Mouse (Mus musculus): ENCODE data around the gene 0610037L13Rik. TPM values are rescaled to one million over a fixed set of nuclear protein-coding genes. Genes with fewer than 3 reads are reported as not detected.
A peak's percentile ranks its signal among the peaks of the same experiment; 100 is the strongest.

0610037L13Rik gene
- total and polyA plus RNA-seq, 2 experiments from 2014 or later: 40.5 to 94.7 TPM

- H3K4me1 ChIP-seq (ENCODE audit: insufficient read depth, low read length): no peaks in the 10 kb centered on the region
- 56% methylated on average over 4 of the region's 4 CpGs for WGBS
- no peak overlapping the region for H3K27ac ChIP-seq (ENCODE audit: low read depth, low read length)
- ATAC-seq (ENCODE audit: low FRiP score): no peak
- no peak for DNase-seq (ENCODE audit: low spot score)
- H3K27me3 ChIP-seq (ENCODE audit: insufficient read depth, low read length): no peaks in the 10 kb centered on the region
- H3K4me2 ChIP-seq (ENCODE audit: low read depth, low read length, poor library complexity, severe bottlenecking): no peak overlapping the region
- H3K4me3 ChIP-seq (ENCODE audit: low read depth, low read length): no peak overlapping the region
- TF ChIP-seq CTCF (IDR thresholded peaks at IDR 0.05): no peak
- no peaks in the 10 kb centered on the region for H3K9me3 ChIP-seq (ENCODE audit: low read length)
- H3K36me3 ChIP-seq (ENCODE audit: insufficient read depth, low read length): no peaks in the 10 kb centered on the region
- no peak overlapping the region; the same call in 1 of the 2 replicates for H3K9ac ChIP-seq (replicated peaks; ENCODE audit: low read length, poor library complexity, severe bottlenecking)
These were observed 32.3 kb downstream of the 0610037L13Rik start for GRCm38 (mm10) chr4:107921952-107922351.

- Histone ChIP-seq H3K4me2 (ENCODE audit: low read depth, low read length, poor library complexity, severe bottlenecking) (peak within 1 kb of the TSS; percentile 65), H3K9ac (replicated peaks; ENCODE audit: low read length, poor library complexity, severe bottlenecking) (peak within 1 kb of the TSS; percentile 70), H3K4me3 (ENCODE audit: low read depth, low read length) (peak within 1 kb of the TSS; percentile 65), H3K36me3 (ENCODE audit: insufficient read depth, low read length) (no peaks in the 10 kb centered on the region), H3K9me3 (ENCODE audit: low read length) (no peaks in the 10 kb centered on the region), H3K27ac (ENCODE audit: low read depth, low read length) (0 out of 2 replicates have a peak within 1 kb of the TSS, but pooled peaks have one; percentile 57), H3K27me3 (ENCODE audit: insufficient read depth, low read length) (no peaks in the 10 kb centered on the region), H3K4me1 (ENCODE audit: insufficient read depth, low read length) (no peaks in the 10 kb centered on the region)
- WGBS: 1% methylated on average over 38 of the region's 38 CpGs
- DNase-seq (ENCODE audit: low spot score): peak; percentile 92
- peak; percentile 47 for TF ChIP-seq CTCF (IDR thresholded peaks at IDR 0.05)
- peak; percentile 88 for ATAC-seq (ENCODE audit: low FRiP score)
These were observed 33.7 kb downstream of the 0610037L13Rik start, which contains the start of gene Cpt2 for GRCm38 (mm10) chr4:107923145-107923802. Gene Cpt2 (minus strand): TSS chr4:107923610.

- peak overlapping the region; percentile 65 for H3K4me2 ChIP-seq (ENCODE audit: low read depth, low read length, poor library complexity, severe bottlenecking)
- TF ChIP-seq CTCF (IDR thresholded peaks at IDR 0.05): no peak
- ATAC-seq (ENCODE audit: low FRiP score): peak; percentile 58; the same call in 1 of the 2 replicates
These were observed 34.2 kb downstream of the 0610037L13Rik start for GRCm38 (mm10) chr4:107923803-107924194.

GRCm38 (mm10) chr4:107928269-107928668 is 38.7 kb downstream of the 0610037L13Rik start:
- no peak for DNase-seq (ENCODE audit: low spot score)
- TF ChIP-seq CTCF (IDR thresholded peaks at IDR 0.05): no peak
- Histone ChIP-seq H3K9ac (replicated peaks; ENCODE audit: low read length, poor library complexity, severe bottlenecking) (no peak overlapping the region), H3K4me3 (ENCODE audit: low read depth, low read length) (no peak overlapping the region), H3K4me1 (ENCODE audit: insufficient read depth, low read length) (no peaks in the 10 kb centered on the region), H3K36me3 (ENCODE audit: insufficient read depth, low read length) (no peaks in the 10 kb centered on the region), H3K27me3 (ENCODE audit: insufficient read depth, low read length) (no peaks in the 10 kb centered on the region), H3K9me3 (ENCODE audit: low read length) (no peaks in the 10 kb centered on the region), H3K27ac (ENCODE audit: low read depth, low read length) (no peak overlapping the region), H3K4me2 (ENCODE audit: low read depth, low read length, poor library complexity, severe bottlenecking) (no peak overlapping the region)
- WGBS: 70% methylated on average over 2 of the region's 2 CpGs
- no peak for ATAC-seq (ENCODE audit: low FRiP score)

More at GRCm38 (mm10) chr4:107923803-107924194, 34.2 kb downstream of the 0610037L13Rik start:
- no peak for DNase-seq (ENCODE audit: low spot score)
- H3K9ac ChIP-seq (replicated peaks; ENCODE audit: low read length, poor library complexity, severe bottlenecking): 0 out of 2 replicates have a peak overlapping the region, but pooled peaks have one; percentile 70
- H3K36me3 ChIP-seq (ENCODE audit: insufficient read depth, low read length): no peaks in the 10 kb centered on the region
- no peaks in the 10 kb centered on the region for H3K4me1 ChIP-seq (ENCODE audit: insufficient read depth, low read length)
- no peak overlapping the region for H3K27ac ChIP-seq (ENCODE audit: low read depth, low read length)
- H3K9me3 ChIP-seq (ENCODE audit: low read length): no peaks in the 10 kb centered on the region
- H3K27me3 ChIP-seq (ENCODE audit: insufficient read depth, low read length): no peaks in the 10 kb centered on the region
- 42% methylated on average over 7 of the region's 7 CpGs for WGBS
- peak overlapping the region; percentile 65 for H3K4me3 ChIP-seq (ENCODE audit: low read depth, low read length)

GRCm38 (mm10) chr4:107928726-107929125 is 39.1 kb downstream of the 0610037L13Rik start:
- Histone ChIP-seq H3K27ac (ENCODE audit: low read depth, low read length) (no peak overlapping the region), H3K4me2 (ENCODE audit: low read depth, low read length, poor library complexity, severe bottlenecking) (no peak overlapping the region), H3K9me3 (ENCODE audit: low read length) (no peaks in the 10 kb centered on the region), H3K27me3 (ENCODE audit: insufficient read depth, low read length) (no peaks in the 10 kb centered on the region), H3K4me1 (ENCODE audit: insufficient read depth, low read length) (no peaks in the 10 kb centered on the region), H3K4me3 (ENCODE audit: low read depth, low read length) (no peak overlapping the region), H3K36me3 (ENCODE audit: insufficient read depth, low read length) (no peaks in the 10 kb centered on the region), H3K9ac (replicated peaks; ENCODE audit: low read length, poor library complexity, severe bottlenecking) (no peak overlapping the region)
- ATAC-seq (ENCODE audit: low FRiP score) (no peak), DNase-seq (ENCODE audit: low spot score) (no peak)
- TF ChIP-seq CTCF (IDR thresholded peaks at IDR 0.05): no peak
- WGBS: 92% methylated on average over 2 of the region's 2 CpGs

- Histone ChIP-seq H3K27ac (ENCODE audit: low read depth, low read length) (no peak overlapping the region), H3K9me3 (ENCODE audit: low read length) (no peaks in the 10 kb centered on the region), H3K4me1 (ENCODE audit: insufficient read depth, low read length) (no peaks in the 10 kb centered on the region), H3K9ac (replicated peaks; ENCODE audit: low read length, poor library complexity, severe bottlenecking) (no peak overlapping the region), H3K4me2 (ENCODE audit: low read depth, low read length, poor library complexity, severe bottlenecking) (no peak overlapping the region), H3K27me3 (ENCODE audit: insufficient read depth, low read length) (no peaks in the 10 kb centered on the region), H3K36me3 (ENCODE audit: insufficient read depth, low read length) (no peaks in the 10 kb centered on the region), H3K4me3 (ENCODE audit: low read depth, low read length) (no peak overlapping the region)
- peak; percentile 18 for DNase-seq (ENCODE audit: low spot score)
- TF ChIP-seq CTCF (IDR thresholded peaks at IDR 0.05): peak; percentile 53
- WGBS: 72% methylated on average over 3 of the region's 3 CpGs
- no peak for ATAC-seq (ENCODE audit: low FRiP score)
These were observed 41.8 kb downstream of the 0610037L13Rik start for GRCm38 (mm10) chr4:107931453-107931852.

Data from midbrain, postnatal 0 days (tissue).